Mouse (Mus musculus) 416B (cell line): ENCODE measurements around the gene Pawr.
"Not testable (repeated sequence)": the region's sequence is repeated elsewhere in the genome, so short reads cannot be mapped to it uniquely, and the experiment has no call there.

ENCODE experiments used
- DNase-seq: peaks from one replicate; pipeline ENCODE4 v3.0.0; 2011; ENCODE audit warnings: low read depth

Pawr gene

GRCm38 (mm10) chr10:108391370-108391902 lies 59.5 kb downstream of the Pawr start:
- no peak for DNase-seq

GRCm38 (mm10) chr10:108392151-108392550 lies 60.2 kb downstream of the Pawr start:
- DNase-seq: no peak

GRCm38 (mm10) chr10:108394306-108394705 lies 62.4 kb downstream of the Pawr start:
- no peak for DNase-seq

- DNase-seq: no peak
These were observed 63.3 kb downstream of the Pawr start for GRCm38 (mm10) chr10:108395229-108395628.

GRCm38 (mm10) chr10:108395647-108396046 lies 63.7 kb downstream of the Pawr start:
- no peak for DNase-seq

GRCm38 (mm10) chr10:108402751-108403150 lies 70.8 kb downstream of the Pawr start:
- DNase-seq: no peak

- no peak for DNase-seq
These were observed 71.5 kb downstream of the Pawr start for GRCm38 (mm10) chr10:108403366-108403865.

- no peak for DNase-seq
These were observed 72.2 kb downstream of the Pawr start for GRCm38 (mm10) chr10:108404087-108404486.

GRCm38 (mm10) chr10:108405076-108405475 lies 73.2 kb downstream of the Pawr start:
- no peak for DNase-seq

- DNase-seq: no peak
These were observed 74.0 kb downstream of the Pawr start for GRCm38 (mm10) chr10:108405931-108406330.

GRCm38 (mm10) chr10:108406798-108407754 lies 75.2 kb downstream of the Pawr start:
- no peak for DNase-seq

- DNase-seq: no peak
These were observed 76.1 kb downstream of the Pawr start for GRCm38 (mm10) chr10:108408025-108408424.

GRCm38 (mm10) chr10:108408437-108408836 lies 76.5 kb downstream of the Pawr start:
- no peak for DNase-seq

GRCm38 (mm10) chr10:108408986-108409385 lies 77.1 kb downstream of the Pawr start:
- DNase-seq: no peak

GRCm38 (mm10) chr10:108409529-108409928 lies 77.6 kb downstream of the Pawr start:
- DNase-seq: no peak

GRCm38 (mm10) chr10:108414936-108415635 lies 83.2 kb downstream of the Pawr start:
- no peak for DNase-seq

GRCm38 (mm10) chr10:108417448-108417847 lies 85.5 kb downstream of the Pawr start:
- DNase-seq: peak; percentile 10

GRCm38 (mm10) chr10:108430553-108430952 lies 98.6 kb downstream of the Pawr start:
- DNase-seq: no peak

- no peak for DNase-seq
These were observed 100.3 kb downstream of the Pawr start for GRCm38 (mm10) chr10:108432194-108432593.

- no peak for DNase-seq
These were observed 102.1 kb downstream of the Pawr start for GRCm38 (mm10) chr10:108433976-108434375.

GRCm38 (mm10) chr10:108435616-108436015 lies 103.7 kb downstream of the Pawr start:
- DNase-seq: peak; percentile 59

- no peak for DNase-seq
These were observed 104.4 kb downstream of the Pawr start for GRCm38 (mm10) chr10:108436365-108436764.

- DNase-seq: not testable (repeated sequence)
These were observed 108.3 kb downstream of the Pawr start for GRCm38 (mm10) chr10:108440251-108440650.
